Mouse (Mus musculus): Measurements from ENCODE around the gene Pth2.

Gene Pth2

GRCm38 (mm10) chr7:45192585-45193310 is 12.0 kb downstream of the Pth2 start:
- ChIA-PET POLR2A (interaction anchor here in 3 of 4 experiments (1.0 to 2.4 kb wide), 11 partner anchors 10 to 124 kb away, joined by 3 to 12 read pairs (median 4); partner anchors contain the start of genes Ccdc155 (in 2 of the 3), Slc17a7 (in 1 of the 3) and Slc6a21 (in 1 of the 3)), CTCF (interaction anchor here (0.6 to 3.5 kb wide), 11 partner anchors 10 to 95 kb away, joined by 3 to 15 read pairs (median 4); partner anchors contain the start of genes Flt3l (in 1 of the 4) and Gm45713 (in 1 of the 4))

GRCm38 (mm10) chr7:45193406-45193805 is 12.6 kb downstream of the Pth2 start:
- ChIA-PET CTCF (interaction anchor here in 3 of 4 experiments (0.6 to 3.5 kb wide), 12 partner anchors 11 to 107 kb away, joined by 3 to 15 read pairs (median 4); partner anchors contain the start of genes Ccdc155 (in 1 of the 3), Flt3l (in 1 of the 3) and Gm45713 (in 1 of the 3)), POLR2A (interaction anchor here in 3 of 4 experiments (0.7 to 2.4 kb wide), 12 partner anchors 8 to 147 kb away, joined by 3 to 12 read pairs (median 4); partner anchors contain the start of genes Ccdc155 (in 2 of the 3) and Rps11 (in 1 of the 3))

GRCm38 (mm10) chr7:45193871-45194785 is 13.3 kb downstream of the Pth2 start:
- CTCF ChIA-PET: interaction anchor here in 3 of 4 experiments (0.6 to 3.5 kb wide), 13 partner anchors 10 to 115 kb away, joined by 3 to 15 read pairs (median 4); partner anchors contain the start of genes Ccdc155 (in 1 of the 3), Flt3l (in 1 of the 3) and Gm45713 (in 1 of the 3)
- POLR2A ChIA-PET: interaction anchor here in 3 of 4 experiments (0.6 to 1.7 kb wide), 15 partner anchors 8 to 175 kb away, joined by 3 to 13 read pairs (median 3); partner anchors contain the start of genes Ccdc155 (in 2 of the 3), Rps11 (in 1 of the 3) and Tead2 (in 1 of the 3)

- CTCF ChIA-PET: interaction anchor here in 1 of 4 experiments (0.7 to 1.8 kb wide), 2 partner anchors 21 to 33 kb away, joined by 3 to 5 read pairs; no protein-coding TSS in a partner anchor
- POLR2A ChIA-PET: interaction anchor here in 3 of 4 experiments (0.5 to 1.7 kb wide), 9 partner anchors 8 to 106 kb away, joined by 3 to 7 read pairs (median 4); partner anchors contain the start of gene Ccdc155 (in 1 of the 3)
Measured at GRCm38 (mm10) chr7:45195341-45196175, 14.8 kb downstream of the Pth2 start.

- CTCF ChIA-PET: no interaction called here
Measured at GRCm38 (mm10) chr7:45196176-45196535, 15.4 kb downstream of the Pth2 start.

GRCm38 (mm10) chr7:45196994-45197393 is 16.2 kb downstream of the Pth2 start:
- CTCF ChIA-PET: interaction anchor here in 3 of 4 experiments (0.6 to 3.2 kb wide), 9 partner anchors 15 to 238 kb away, joined by 3 to 37 read pairs (median 6); partner anchors contain the start of genes Slc17a7 (in 2 of the 3) and Gys1 (in 1 of the 3)
- POLR2A ChIA-PET: interaction anchor here in 1 of 4 experiments (0.7 to 1.8 kb wide), 5 partner anchors 12 to 381 kb away, joined by 3 to 4 read pairs (median 3); partner anchors contain the start of genes Il4i1, Nup62 and Slc6a16

More at GRCm38 (mm10) chr7:45196176-45196535, 15.4 kb downstream of the Pth2 start:
- POLR2A ChIA-PET: interaction anchor here in 3 of 4 experiments (0.5 to 1.4 kb wide), 5 partner anchors 8 to 45 kb away, joined by 3 to 6 read pairs (median 4); partner anchors contain the start of genes Ccdc155 (in 1 of the 3) and Slc6a16 (in 1 of the 3)

- CTCF ChIA-PET: interaction anchor here (0.5 to 3.2 kb wide), 42 partner anchors 8 to 236 kb away, joined by 3 to 37 read pairs (median 4); partner anchors contain the start of genes Flt3l (in 1 of the 4), Gm45713 (in 1 of the 4), Gys1 (in 1 of the 4) and Rras (in 1 of the 4)
- POLR2A ChIA-PET: interaction anchor here (0.6 to 2.4 kb wide), 26 partner anchors 9 to 193 kb away, joined by 3 to 13 read pairs (median 4); partner anchors contain the start of genes Aldh16a1 (in 2 of the 4), Pih1d1 (in 2 of the 4), Cd37 (in 1 of the 4) and Rcn3 (in 1 of the 4)
Measured at GRCm38 (mm10) chr7:45198435-45198834, 17.6 kb downstream of the Pth2 start.

- POLR2A ChIA-PET: interaction anchor here (0.5 to 2.4 kb wide), 30 partner anchors 9 to 561 kb away, joined by 3 to 13 read pairs (median 3); partner anchors contain the start of genes Aldh16a1 (in 2 of the 4), Pih1d1 (in 2 of the 4), Cd37 (in 1 of the 4) and Rcn3 (in 1 of the 4)
- CTCF ChIA-PET: interaction anchor here (0.5 to 3.2 kb wide), 41 partner anchors 8 to 236 kb away, joined by 3 to 37 read pairs (median 4); partner anchors contain the start of genes Flt3l (in 1 of the 4), Gm45713 (in 1 of the 4), Gys1 (in 1 of the 4) and Rras (in 1 of the 4)
Measured at GRCm38 (mm10) chr7:45198961-45199360, 18.2 kb downstream of the Pth2 start.

- ChIA-PET POLR2A (interaction anchor here in 3 of 4 experiments (0.5 to 1.4 kb wide), 7 partner anchors 48 to 603 kb away, joined by 3 to 4 read pairs (median 3); partner anchors contain the start of gene Aldh16a1 (in 2 of the 3)), CTCF (interaction anchor here in 1 of 4 experiments (0.6 to 0.7 kb wide), 4 partner anchors 33 to 129 kb away, joined by 3 read pairs; no protein-coding TSS in a partner anchor)
Measured at GRCm38 (mm10) chr7:45202654-45203053, 21.9 kb downstream of the Pth2 start.

- CTCF ChIA-PET: interaction anchor here in 3 of 4 experiments (0.6 to 1.6 kb wide), 25 partner anchors 10 to 284 kb away, joined by 3 to 10 read pairs (median 3); partner anchors contain the start of genes Flt3l (in 1 of the 3) and Gm45713 (in 1 of the 3)
- POLR2A ChIA-PET: interaction anchor here (0.6 to 2.5 kb wide), 80 partner anchors 8 to 828 kb away, joined by 3 to 18 read pairs (median 4); partner anchors contain the start of genes Snrnp70 (in 3 of the 4), Tead2 (in 3 of the 4), Aldh16a1 (in 2 of the 4) and Pih1d1 (in 2 of the 4)
Measured at GRCm38 (mm10) chr7:45204380-45205143, 23.8 kb downstream of the Pth2 start, which contains the start of gene Ccdc155. Ccdc155 (minus strand) TSS chr7:45204892.

GRCm38 (mm10) chr7:45208260-45208659 is 27.5 kb downstream of the Pth2 start:
- ChIA-PET POLR2A (interaction anchor here in 3 of 4 experiments (0.5 to 2.5 kb wide), 11 partner anchors 20 to 436 kb away, joined by 3 to 10 read pairs (median 5); partner anchors contain the start of genes Aldh16a1 (in 1 of the 3) and Cd37 (in 1 of the 3)), CTCF (interaction anchor here in 3 of 4 experiments (0.6 to 2.7 kb wide), 9 partner anchors 10 to 626 kb away, joined by 3 to 10 read pairs (median 3); partner anchors contain the start of genes Aldh16a1 (in 1 of the 3) and Pih1d1 (in 1 of the 3))

- CTCF ChIA-PET: interaction anchor here in 1 of 4 experiments (1.1 kb wide), 1 partner anchor 38 kb away, joined by 4 read pairs; no protein-coding TSS in a partner anchor
- POLR2A ChIA-PET: interaction anchor here in 3 of 4 experiments (0.6 to 1.1 kb wide), 5 partner anchors 10 to 360 kb away, joined by 3 to 4 read pairs (median 3); no protein-coding TSS in a partner anchor
Measured at GRCm38 (mm10) chr7:45211070-45211469, 30.3 kb downstream of the Pth2 start.

GRCm38 (mm10) chr7:45211851-45212251 is 31.1 kb downstream of the Pth2 start, which contains the start of gene Dkkl1:
Dkkl1 (minus strand) TSS chr7:45212147.
- CTCF ChIA-PET: interaction anchor here in 2 of 4 experiments (0.5 to 1.1 kb wide), 2 partner anchors 39 to 120 kb away, joined by 3 to 4 read pairs; no protein-coding TSS in a partner anchor

GRCm38 (mm10) chr7:45212356-45212755 is 31.6 kb downstream of the Pth2 start:
- POLR2A ChIA-PET: interaction anchor here in 3 of 4 experiments (0.5 to 4.0 kb wide), 11 partner anchors 8 to 237 kb away, joined by 3 to 16 read pairs (median 3); partner anchors contain the start of genes Ccdc155 (in 2 of the 3), Aldh16a1 (in 1 of the 3), Prmt1 (in 1 of the 3) and Slc6a16 (in 1 of the 3)
- CTCF ChIA-PET: interaction anchor here in 1 of 4 experiments (0.5 to 0.8 kb wide), 2 partner anchors 93 to 119 kb away, joined by 3 to 7 read pairs; no protein-coding TSS in a partner anchor

More at GRCm38 (mm10) chr7:45211851-45212251, 31.1 kb downstream of the Pth2 start, which contains the start of gene Dkkl1:
- POLR2A ChIA-PET: interaction anchor here in 3 of 4 experiments (0.5 to 1.4 kb wide), 6 partner anchors 17 to 238 kb away, joined by 3 to 9 read pairs (median 3); partner anchors contain the start of gene Prmt1 (in 1 of the 3)

Data from embryonic stem cell, embryonic (primary cell).